Mouse (Mus musculus) layer of hippocampus, adult 9-11 months (tissue): ENCODE measurements around the gene Adam12.

Experiments used
- DNase-seq: peaks from one replicate; pipeline ENCODE4 v3.0.0; 2022

Gene Adam12

DNA sequence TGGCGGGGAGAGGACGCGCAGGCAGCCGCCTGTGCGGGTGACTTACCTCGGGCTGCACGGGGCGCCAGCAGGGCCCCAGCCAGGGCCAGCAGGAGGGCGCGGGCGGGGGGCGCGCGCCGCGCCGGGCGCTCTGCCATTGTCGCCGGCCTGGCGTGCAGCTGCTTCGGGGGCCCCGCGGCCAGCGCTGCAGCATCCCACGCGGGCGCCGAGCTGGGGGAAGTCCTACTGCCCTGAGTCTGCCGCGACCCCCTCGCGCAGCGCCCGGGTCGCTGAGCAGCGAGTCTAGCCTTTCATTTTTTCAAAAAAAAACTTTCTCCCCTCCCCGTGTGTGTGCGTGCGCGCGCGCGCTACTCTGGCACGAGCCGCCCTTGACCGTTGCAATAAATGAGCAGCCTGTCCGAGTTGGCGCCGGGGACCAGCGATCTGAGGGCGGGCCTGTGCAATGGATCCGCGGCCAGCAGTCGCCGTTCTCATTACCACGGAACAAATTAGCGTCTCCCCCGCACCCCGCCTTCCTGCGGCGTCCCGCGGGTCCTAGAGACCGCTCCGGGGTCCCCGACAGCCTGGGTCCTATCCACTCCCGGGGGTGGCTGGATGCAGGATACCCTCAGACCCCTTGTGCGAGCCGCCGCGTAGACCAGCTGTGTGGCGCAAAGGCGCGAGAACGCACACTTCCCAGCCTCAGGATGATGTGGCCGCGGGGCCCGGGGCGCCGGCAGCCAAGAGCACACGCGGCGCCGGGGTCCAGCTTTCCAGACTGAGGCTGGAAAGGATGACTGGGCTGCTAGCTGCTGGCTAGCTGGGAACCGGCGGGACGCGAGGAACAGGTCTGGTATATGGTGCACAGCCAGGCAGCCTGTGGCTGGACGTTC lies 7.0 kb downstream of the Adam12 start:
- DNase-seq = peak; percentile 39

DNA sequence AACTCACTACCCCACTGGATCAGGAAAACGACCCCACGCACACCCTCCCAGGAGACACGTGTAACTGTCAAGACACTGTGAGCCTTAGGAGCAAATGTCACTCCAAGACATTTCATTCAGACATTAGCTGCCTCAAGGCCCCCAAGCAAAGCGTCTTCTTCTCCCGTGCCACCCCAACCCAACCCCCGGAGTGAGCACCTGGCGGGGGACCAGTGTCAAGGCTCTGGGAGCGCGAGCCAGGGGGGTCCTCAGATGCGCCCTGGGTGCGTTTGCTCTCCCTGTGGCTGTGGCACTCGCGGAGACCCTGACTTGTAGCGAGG lies 7.6 kb downstream of the Adam12 start:
- DNase-seq = no peak

DNA sequence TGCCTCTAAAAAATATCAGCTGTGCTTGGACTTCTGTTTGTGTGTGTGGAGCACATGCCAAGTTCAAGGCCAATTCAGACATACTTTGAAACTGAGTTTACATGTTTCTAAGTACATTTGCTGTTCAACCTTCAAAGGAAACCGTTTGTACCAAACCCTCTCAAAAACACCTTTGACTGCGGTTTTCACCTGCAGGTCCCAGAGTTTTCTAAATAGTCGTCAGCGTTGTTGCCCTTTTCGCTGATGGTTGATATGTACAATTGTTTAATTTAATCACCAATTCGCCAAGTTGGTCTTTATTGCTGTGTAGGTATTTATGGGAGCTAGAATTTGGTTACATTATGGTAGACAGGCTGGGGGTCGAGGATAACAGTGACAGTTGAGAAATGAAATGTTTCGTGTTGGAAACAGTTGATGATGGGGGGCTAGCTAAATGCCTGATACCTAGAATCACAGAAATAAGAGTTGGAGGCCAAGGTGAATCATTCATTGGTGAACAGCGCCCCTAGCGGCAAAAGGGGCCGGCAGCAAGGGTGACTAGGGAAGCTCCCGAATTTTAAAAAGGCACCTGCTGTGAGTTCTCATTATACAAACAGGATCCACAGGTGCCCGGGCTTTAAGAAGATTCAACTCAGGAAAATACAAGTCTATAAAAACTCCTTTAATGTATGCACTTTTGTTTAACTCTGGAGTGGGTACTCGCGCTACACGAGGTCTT lies 8.3 kb downstream of the Adam12 start:
- DNase-seq = peak; percentile 59

DNA sequence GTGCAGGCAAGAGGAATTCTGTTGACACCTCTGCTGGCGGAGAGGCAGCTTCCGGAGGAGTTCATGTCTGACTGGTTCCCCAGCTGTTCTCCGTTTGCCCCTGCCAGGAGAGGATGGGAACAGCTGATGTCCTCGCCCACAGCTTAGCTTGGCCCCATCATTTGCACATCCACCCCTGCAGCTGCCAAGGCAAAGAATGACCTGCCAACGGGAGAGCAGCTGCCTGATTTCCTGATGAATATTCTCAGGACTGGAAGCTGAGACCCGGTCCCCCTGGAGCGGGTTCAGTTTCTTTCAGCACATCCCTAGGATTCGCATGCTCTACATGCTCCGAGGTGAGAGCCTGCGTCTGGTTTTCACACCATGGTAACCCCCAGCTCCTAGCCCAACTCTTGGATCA lies 24.0 kb downstream of the Adam12 start:
- peak; percentile 65 for DNase-seq

DNA sequence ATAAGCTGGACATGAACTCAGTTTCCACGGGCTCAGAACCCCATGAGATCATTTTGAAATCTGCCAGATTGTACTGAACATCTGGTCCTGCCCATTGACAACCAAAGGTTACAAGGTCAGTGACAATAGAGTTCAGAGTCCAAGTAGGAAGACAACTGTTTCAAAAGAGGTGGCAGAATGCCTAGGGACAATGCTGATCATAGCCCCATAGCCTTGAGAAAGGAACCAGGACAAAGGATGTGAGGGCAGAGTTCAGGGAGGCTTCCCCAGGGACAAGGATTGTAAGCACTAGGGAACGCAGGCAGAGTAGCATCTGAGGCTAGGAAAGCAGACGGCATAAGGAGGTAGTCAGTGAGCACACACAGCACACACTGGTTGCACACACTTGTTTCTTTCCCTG lies 38.9 kb downstream of the Adam12 start:
- DNase-seq = no peak

DNA sequence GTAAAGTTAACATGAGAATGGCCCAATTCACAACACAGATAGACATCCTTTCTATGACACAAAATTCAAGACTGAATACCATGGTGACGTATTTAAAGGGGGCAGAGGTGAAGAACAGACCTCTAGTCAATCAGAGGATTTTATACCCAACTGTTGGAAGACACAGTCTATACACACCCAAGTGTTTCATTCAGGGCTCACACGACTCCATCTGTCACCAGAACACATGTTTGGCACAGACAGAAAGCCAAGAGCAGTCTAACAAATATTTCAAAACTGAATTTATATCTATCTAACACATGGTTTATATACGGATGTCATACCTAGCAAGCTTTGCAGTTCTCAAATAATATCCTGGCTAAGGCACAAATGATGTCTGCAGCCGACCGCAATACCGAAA lies 41.8 kb downstream of the Adam12 start:
- DNase-seq = peak; percentile 29

DNA sequence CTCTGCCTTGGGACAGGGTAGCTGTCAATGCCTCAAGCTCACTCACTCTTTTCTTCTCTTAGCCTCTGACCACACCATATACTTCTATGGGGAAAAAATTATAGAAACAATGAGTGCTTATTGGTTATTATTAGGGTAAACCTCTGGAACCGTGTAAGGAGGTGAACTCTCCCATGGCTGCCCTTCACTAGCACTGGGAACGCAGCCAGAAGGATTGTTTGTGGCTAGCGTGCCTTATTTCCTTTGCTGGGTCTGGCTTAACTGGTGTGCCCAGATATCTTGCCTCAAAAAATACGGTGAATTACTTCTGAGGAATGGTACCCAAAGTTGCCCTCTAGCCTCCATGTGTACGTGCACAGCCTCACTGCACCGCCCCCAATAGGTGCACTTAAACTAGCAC lies 43.4 kb downstream of the Adam12 start:
- no peak for DNase-seq

DNA sequence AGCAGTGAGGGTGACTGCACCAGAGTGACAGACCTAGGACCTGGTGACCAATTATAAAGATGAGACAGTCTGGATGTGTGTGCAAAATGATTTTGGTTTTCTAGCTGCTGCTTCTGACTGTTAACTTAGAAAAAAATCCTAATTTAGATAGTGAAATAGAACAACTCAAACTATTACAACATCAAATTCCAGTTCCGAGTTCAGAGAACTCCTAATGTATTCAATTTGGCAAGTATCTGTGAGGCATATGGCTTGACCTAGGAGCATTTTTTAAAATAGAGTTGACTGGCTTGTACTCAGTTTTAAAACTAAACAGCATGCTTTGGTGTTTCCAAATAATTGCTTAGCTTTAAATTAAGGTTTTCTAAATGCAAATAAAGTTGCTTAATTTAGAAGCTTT lies 44.0 kb downstream of the Adam12 start:
- DNase-seq = no peak

DNA sequence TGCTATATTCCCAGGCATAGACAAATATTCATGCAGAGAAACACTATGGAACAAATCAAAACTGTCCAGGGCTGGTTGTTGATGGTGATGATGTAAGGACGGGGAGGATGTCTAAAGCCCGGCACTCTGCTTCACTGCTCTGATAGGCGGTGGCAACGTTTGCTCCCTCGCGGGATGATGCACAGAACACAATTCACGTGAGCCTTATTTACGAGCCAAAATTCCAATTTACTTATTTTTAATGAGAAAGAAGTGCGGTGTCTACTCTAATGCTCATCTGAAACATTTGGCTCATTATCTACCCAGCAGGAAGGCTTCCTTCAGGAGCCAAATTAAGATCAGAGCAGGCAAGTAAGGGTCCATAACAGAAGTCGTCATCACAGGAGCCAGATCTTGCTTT lies 45.4 kb downstream of the Adam12 start:
- no peak for DNase-seq

DNA sequence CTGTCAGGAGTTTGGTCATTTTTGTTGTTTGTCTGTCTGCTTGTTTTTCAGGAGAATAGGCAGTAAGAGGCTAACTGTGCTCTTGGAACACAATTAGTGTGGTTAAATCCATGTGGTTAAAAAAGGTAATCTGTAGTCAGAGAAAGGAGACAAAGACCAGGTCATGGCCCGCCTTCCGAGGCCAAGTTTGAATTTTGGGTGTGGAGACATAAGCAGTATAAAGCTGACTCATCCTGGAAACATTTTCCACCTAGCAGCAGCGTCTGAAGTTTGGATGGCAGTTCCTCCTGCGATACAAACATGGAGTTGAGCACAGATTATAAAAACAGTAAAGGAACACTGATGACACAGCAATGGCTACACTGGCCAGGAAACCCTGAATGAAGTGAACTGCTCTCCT lies 46.2 kb downstream of the Adam12 start:
- DNase-seq = no peak

DNA sequence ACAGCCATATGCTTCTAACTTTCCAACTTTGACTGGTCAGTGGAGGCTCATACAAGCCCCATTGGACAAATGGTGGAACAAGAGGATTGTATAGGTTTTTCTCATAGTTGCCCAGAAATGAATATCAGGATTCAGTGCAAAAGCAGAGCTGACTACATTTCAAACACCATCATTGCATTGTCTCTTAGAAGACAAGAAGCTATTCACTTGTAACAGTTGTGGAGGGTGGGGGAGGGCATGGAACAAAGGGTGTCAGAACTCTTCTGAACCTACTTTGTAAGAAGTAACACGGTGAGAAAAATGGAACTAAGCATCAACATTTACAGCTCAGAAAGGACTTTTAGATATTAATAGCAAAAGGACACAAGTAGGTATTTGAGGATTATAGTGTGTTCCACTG lies 50.2 kb downstream of the Adam12 start:
- DNase-seq = no peak

DNA sequence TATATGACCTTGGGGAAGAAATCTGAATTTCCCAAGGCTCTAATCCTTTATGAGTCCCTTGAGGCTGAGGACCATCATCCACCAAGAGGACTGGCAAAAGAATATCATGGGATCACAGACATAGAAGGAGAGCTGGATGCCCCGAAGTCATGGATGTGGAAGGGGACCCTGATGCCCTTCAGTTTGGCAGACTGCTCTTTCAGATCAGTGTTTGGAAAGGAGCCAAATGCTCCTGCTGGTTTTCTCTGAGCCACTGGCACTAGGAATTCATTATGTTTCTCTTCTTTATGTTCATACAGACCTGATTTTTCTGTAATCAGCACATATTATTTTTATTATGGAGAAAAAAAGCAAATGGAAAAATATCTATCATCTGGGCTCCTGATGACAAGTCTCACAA lies 50.9 kb downstream of the Adam12 start:
- no peak for DNase-seq

DNA sequence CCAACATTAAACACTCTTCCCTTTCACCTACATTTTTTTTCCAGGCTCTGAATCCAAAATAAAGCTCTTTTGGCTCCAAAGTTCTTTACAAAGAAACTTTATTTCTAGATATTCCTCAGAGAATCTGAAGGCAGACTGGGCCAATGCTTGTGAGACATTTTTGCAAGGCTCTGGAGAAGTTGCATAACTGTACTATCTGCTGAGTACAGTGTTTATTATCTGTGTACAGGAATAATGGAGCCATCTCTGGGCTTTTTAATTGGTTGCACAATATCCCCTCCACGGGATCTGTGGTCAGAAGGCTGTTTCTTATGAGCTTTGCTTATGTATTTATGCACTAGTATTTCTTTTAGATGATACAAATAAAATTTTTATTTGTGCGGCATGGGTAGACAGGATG lies 54.9 kb downstream of the Adam12 start:
- no peak for DNase-seq

DNA sequence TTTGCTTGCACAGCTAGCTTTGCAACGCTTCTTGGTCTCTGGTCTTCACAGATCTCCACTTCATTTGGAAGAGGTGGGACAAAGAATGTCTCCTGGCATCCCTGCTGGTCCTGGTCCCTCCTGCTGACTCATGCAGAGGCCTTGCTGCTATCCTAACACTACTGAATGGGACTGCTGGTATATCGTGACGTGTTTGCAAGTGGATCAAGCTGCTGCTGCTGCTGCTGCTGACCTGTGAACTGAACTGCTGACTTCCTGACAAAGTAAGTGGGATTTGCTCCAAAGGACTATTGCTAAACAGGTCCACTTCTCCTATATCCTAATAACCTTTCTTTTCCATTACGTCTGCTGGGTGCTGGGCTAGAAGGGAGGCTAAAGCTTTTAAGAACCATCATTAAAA lies 56.7 kb downstream of the Adam12 start:
- DNase-seq = no peak

DNA sequence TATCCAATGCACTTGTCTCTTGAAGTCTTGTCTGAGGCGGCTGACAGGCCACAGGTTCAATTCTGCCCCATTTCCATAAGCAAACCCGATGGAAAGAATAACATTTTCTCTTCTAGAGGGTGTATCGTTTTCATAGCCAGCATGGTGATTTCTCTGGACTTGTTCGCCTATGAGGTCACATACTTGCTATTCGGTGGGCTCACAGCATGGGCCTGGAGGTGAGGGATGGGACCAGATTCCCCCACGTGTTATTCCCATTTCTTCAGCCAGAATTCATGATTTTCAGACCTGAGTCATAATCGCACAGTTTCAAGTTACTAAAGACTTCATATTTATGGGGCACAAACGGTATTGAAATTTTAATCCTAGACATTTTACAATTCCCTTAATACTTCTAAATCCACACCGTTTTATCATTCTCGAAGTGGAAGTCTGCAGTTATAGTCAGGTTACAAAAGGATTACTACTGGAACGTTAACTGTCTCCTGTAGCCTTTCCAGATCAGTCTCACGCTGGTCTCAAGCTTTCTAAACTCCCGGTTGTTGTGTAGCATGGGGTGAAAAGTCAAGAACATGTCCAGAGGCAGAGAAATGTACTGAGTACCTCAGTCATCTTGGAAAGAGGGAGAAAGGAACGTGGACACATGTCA lies 58.4 kb downstream of the Adam12 start:
- no peak for DNase-seq

DNA sequence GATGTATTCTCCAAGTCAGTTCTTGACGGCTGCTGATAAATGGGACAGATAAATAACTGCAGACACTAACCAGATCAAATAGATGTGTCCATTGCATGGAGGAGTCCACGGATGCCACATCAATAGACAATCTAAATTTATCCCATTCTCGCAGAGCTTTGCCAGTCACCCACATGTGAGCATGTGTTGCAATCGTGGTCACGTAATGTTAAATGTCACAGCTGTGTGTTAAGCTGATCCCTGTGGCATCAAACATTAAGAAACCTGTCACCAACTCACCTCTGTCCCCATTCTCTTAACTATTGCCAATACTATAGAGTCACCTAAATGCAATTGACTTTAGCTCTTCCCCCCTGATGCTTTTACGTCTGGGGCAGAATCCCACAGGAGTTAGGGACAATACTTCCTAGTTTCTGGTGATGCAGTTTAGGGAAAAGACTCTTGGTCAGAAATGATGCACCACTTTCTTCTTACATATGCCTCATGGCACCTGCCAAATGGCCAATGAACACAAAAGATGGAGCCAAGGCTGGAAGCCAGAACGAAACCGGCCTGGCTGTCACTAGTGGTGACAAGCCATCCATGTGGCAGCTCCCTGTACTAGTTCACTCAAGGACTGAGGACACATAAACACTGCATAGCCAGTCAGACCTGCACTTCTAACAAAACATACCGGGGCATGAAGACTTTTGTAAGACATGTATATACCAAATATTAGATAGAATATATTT lies 61.6 kb downstream of the Adam12 start:
- no peak for DNase-seq

DNA sequence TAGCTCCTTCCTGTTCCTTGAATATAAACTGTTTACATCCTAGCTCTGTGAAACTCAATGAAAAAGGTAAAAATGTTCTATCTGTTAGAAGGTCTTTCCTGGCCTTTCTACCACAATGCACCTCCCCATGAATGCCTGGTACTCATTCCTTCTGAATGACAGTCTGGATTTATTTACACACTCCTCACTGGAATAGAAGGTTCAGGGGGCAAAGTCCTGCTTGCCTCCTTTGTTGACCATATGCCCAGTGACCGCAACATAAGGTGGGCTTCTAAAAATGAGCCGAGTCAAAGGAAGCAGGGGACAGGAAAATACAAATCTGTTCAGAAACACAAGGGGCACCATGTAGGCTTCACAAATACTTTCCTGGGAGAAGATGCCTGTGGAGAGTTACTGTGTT lies 62.2 kb downstream of the Adam12 start:
- no peak for DNase-seq

DNA sequence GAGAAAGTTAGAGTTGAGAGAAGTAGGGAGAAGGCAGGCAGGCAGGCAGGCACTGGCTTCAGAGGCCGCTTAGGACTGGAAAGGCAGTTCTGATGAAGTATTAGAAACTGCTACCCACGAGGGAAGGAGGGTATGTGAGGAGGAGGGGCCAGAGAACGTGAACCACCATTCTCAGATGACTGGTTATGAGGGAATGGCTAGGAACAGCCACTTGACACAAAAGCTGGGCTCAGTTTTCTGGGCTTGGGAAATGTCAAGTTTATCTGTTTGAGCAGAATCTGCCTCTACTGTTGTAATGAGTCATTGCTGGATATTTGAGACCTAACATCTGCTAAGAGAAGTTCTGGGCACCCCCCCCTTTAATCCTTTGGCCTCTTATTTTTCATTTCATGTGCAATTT lies 64.4 kb downstream of the Adam12 start:
- DNase-seq = no peak

DNA sequence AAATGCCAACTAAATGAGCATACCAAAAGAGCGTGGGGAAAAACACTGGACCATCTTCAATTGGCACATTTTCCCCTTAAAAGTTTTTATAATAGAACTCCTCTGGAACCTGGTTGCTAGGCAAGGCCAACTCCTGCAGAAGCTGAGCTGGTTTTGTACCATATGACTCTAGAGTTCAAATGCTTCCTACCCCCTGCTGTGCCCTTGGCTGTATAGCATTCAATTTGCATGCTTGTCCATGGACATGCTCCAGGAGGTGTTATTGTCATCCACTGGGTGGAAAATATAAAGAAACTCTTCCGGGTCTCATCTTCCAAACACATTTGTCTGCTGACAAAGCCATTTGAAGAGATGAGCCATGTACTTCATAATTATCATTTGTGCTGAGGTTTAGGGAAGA lies 68.2 kb downstream of the Adam12 start:
- no peak for DNase-seq

DNA sequence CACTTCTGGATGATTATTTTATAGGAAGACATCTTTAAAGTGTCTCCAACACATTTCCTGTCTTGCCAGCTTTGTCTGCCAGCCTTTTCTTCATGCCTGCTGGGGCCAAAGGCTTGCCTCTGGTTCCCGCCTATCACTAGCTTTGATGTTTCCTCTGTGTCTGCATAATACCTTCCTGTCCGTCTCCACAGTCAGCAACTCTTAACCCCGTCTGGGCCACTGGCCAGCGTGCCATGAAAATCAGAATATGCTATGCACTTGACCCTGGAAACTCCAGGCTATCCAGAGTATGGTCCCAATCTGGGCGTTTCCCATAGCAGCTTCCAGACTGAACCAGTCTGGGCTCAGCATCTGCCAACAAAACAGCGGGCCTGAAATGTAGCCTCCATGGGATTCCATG lies 69.1 kb downstream of the Adam12 start:
- no peak for DNase-seq

DNA sequence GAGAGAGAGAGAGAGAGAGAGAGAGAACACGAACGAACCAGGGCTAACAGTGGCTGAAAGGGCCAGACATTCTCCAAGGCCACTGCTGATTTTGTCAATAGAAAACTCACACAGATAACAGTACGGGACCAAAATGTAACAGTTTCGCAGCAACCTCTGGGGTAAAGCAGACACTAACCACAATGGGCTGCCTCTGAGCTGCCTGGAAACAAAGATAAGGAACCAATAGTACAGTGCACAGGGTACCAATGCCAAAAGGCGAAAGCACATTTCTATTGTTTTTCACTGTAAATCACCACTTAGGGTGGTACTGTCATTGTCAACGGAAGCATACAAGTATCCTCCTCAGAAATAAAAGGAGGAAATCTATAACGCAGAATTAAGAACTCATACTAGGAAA lies 72.3 kb downstream of the Adam12 start:
- DNase-seq = no peak

DNA sequence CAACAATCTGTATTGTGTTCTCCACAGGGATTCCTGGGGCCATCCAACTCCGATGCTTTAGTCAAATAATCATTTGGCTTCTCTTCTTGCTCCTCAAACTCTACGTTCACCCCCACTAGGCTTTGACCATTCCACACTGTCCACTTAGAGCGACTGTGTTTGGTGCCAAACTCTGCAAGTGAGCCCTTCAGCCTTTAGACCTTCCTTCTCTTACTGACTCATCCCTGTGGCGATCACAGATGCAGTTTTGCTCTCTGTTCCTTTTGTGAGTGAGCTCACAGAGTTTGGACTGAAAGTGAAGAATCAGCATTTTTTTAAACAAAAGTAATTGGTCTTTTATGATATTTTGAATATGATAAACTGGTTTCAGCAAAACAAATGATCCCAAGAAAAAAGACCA lies 80.6 kb downstream of the Adam12 start:
- DNase-seq = no peak

DNA sequence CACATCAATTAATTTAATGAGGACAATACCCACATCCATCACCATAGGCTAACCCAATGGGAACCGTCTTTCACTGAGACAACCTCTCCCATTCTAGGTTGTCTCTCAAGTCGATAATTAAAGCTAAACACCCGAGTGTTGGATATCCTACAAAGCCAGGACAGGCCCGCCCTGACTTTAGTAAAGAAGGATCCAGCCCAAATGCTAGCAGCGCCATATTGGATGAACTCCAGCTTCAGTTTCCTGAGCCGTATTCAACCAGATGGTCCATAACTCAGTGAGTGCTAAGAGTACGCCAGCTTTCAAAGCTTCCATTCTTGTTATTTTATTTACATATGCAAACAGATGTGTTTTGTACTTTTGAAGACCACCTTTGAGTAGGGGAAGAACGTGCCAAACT lies 81.6 kb downstream of the Adam12 start:
- DNase-seq = no peak

DNA sequence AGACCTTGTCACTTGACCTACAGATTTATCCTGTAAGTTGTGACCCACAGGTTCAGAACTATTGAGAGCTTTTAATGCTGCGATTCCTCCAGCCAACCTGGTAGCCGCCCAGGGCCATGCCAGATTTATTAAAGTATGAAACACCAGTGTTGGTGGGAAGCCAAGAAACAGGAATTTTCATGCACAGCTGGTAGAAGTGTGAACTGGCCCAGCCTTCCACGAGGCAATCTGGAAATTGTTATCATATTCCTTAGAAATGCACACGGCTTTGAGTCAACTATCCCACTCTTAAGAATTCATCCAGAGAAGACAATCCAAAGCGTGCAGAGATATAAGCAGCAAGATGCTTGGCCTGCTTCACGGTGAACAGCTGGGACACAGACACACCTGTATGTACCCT lies 82.6 kb downstream of the Adam12 start:
- no peak for DNase-seq
